Mouse (Mus musculus): ENCODE measurements around the gene Nfkbil1.

The Nfkbil1 gene

DNA sequence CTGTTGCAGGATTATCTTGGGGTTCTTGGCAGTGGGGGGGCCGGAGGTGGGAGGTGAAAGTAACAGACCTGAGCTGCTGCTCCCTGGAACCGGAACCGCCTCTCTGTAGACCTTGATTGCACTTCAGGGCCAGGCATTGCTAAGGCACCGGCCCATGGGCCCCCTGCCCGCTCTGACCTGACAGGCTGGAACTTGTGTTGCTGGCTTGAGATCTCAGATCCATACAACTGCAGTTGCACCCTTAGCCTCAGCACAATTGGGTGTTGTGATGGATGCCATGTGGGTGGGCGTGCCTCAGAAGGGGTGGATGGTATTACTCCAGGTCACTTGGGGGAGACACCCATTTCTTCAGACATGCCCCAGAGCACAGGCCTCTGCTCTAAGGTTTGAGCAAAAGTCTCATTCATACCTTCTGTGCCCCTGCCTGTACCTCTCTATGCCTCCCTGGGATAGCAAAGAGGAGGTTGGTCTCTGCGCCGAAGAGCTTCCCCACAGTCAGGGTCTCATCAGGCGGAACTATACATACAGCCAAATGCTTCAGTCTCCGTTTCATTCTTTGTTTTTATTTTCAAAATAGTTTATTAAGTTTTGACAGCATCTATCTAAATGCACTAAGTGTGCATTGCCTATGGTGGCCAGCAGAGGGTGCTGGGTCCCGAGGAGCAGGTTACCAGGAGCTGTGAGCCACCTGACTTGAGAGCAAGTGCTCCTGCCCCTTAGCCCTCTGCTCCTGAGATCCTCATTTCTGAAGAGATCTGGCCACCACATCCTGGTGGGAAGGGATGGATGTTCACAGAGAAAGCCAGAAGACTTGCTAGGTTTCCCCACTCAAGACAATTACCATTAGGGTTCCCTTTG, 18.9 kb upstream of the Nfkbil1 start:
- DNase-seq (ENCODE audit: low spot score): no peak

DNA sequence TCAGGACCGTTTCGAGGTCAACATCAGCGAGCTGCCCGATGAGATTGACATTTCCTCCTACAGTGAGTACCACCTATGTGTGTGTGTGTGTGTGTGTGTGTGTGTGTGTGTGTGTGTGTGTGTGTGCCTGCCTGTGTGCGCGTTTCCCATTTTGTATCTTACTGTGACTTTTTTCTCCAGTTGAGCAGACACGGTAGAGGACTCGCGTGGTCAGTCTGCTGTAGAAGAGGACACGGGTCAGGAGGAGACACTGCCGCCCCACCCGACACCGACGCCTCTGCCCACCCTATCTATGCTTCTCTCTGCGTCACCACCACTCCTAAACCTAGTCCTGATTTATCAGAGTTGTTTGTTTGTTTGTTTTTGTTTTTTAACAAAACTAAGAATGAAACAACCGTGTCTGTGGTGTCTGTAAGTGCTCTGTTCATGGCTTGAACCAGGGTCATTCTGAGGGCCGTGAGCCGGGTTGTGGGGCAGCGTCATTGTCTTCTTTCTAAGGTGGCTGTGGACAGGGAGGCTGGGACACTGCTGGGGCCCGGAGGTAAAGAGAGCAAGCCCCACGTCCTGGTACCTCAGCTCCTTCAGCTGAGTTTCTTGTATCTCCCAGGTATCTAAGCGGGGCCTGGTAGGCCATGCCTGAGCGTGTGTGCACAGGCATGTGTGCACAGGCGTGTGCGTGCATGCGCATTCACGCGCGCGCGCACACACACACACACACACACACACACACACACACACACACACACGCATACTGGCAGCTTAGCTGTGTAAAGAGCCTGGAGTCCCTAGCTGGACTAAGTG, 17.9 kb upstream of the Nfkbil1 start:
- DNase-seq (ENCODE audit: low spot score): no peak

DNA sequence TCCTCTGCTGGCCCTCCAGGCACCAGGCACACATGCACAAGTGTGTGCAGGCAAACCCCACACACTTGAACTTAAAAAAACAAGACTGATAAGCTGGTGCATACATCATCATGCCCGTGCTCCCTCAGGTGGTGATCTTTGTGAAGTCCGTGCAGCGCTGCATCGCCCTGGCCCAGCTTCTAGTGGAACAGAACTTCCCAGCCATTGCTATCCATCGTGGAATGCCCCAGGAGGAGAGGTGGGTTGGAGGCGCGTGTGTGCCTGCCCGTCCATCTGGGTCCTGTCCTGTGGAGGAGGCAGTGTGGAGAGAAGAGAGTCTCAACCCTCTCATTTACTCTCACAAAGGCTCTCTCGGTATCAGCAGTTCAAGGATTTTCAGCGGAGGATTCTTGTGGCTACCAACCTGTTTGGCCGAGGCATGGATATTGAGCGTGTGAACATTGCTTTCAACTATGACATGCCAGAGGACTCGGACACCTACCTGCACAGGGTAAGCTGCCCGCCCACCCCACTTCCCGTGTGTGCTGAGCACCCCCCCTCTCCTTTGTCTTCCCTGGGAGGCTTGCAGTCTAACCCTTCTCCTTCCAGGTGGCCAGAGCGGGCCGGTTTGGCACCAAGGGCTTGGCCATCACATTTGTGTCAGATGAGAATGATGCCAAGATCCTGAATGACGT, 17.2 kb upstream of the Nfkbil1 start:
- no peak for DNase-seq (ENCODE audit: low spot score)

DNA sequence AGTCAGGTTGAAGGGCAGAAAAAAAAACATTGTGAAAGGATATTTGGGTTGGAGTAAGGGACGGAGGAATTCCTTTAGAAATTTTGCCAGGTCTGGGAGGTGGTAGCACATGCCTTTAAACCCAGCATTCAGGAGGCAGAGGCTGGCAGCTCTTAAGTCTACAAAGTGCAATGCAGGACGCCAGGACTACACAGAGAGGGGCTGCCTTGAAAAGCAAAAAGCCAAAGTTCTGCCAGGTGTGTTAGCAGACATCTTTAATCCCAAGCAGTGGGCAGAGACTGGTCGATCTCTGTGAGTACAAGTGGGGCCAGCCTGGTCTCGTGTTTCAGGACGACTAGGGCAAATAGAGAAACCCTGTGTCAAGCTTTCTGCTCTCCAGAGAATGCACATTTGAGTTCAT, 16.4 kb upstream of the Nfkbil1 start:
- DNase-seq (ENCODE audit: low spot score): no peak

DNA sequence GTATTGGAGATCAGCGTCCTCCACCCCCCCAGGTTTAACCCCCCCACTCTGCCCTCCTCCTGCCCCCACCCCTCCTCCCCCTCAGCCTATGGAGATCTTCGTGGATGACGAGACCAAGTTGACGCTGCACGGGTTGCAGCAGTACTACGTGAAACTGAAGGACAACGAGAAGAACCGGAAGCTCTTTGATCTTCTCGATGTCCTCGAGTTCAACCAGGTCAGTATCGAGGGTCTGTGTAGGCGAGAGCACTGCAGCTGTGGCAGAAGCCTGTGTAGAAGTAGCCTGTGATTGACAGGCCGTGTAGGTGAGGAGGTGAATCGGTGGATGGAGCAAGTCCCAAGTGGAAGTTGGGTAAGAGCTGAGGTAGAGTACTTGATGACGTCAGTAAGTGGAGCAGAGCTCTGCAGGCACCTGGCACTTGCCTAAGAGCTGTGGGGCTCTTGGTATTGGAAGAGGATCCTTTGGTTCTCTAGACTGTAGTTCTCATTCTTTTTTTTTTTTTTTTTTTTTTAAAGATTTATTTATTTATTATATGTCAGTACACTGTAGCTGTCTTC, 15.6 kb upstream of the Nfkbil1 start:
- DNase-seq (ENCODE audit: low spot score): no peak

DNA sequence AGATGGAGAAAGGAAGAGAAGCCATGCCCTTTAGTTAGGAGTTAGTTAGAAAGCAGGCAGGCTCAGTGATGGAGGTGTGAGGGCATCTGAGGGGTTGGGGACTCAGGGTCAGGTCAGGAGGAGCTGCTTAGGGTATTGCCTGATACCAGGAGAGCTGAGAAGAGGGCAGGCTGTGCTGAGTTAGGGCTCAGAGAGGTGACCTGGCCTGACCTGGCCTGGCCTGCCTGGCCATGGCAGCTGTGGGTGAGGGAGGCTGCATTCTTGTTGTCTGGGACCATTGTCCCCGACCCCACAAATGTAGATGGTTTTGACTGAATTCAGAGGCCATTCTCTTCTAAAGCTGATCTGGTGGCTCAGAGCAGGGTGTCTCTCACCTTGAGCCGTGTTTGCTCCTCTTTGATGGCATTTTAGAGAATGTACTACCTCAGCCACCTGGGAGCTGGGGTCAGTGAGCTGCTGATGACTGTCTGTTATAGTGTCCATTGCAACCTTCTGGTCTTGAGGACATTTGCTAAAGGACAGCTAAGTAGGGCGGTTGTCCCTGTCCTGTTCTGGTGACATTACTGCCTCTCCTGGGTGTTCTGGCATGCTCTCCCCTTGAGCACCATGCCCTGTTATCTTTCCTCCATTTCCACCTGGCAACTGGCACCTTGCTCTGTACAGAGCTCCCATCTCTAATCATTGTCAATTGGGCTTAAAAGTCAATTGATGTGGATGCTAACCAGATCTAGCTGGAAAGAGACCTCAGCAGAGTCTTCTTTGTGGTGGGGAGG, 14.9 kb upstream of the Nfkbil1 start:
- no peak for DNase-seq (ENCODE audit: low spot score)

DNA sequence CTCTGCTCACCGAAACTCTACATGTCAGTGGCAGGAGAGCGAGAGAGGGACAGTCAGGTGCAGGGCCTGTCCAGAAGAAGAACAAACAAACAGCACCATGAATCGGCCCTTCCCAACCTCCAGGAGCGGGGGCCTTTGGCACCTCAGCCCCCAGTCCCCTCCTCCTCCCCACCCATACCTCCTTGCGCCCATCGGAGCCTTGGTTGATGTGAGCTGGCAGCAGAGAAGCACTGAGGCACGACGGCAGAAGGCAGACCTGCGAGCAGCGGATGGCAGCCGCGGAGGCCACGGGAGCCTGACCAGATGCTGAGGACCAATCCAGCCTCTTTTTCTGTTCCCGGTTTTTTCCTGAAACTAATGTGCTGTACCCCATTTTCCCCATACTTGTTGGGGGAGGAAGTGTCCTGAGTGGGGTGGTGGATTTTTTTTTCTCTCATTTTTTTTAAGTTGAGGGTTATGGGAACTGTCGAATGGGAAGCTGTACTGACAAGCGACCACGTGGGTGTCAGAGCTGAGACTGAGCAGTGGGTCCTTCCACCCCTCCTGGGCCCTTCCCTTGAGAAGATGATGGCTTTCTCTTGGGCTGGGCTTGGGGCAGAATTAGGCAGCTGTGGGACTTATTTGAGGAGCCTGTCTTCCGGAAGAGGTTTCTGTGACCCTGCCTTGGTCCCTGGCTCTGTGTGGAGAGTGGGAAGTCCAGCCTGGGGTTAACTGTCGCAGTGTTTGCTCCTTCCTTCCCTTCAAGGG, 14.0 kb upstream of the Nfkbil1 start:
- no peak for DNase-seq (ENCODE audit: low spot score)

DNA sequence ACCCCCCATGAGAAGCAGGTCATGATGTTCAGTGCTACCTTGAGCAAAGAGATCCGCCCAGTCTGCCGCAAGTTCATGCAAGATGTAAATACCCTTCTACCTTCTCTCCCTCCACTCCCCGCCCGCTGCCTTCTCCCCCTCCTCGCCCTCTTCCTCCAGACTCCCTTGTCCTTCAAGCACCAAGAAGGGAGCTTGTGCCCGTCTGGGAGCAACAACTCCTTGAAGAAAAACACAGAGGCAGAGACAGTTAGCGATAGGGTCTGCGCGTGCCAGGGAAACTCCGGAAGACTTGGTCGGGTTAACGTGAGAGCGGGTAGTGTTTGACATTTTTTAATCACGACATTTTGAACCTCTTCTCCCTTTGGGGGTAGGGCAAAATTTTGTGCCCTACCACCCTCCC, 13.4 kb upstream of the Nfkbil1 start:
- DNase-seq (ENCODE audit: low spot score): no peak

DNA sequence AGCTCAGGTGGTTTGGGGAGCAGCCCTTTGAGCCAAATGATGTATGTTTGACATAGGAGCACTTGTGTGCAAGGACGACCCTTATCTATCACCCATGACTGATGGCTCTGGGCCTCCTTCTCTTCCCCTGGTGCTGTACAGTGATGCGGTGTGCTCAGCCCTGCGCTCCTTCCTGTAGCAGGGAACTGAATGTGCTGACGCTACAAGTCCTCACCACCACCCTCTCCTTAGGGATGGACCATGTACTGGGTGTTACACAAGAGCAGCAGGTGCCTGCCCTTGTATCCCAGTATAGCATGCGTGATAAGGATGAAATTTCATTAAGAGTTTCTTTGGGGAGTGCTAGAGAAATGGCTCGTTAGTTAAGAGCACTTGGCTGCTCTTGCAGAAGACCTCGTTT, 11.6 kb upstream of the Nfkbil1 start:
- DNase-seq (ENCODE audit: low spot score): no peak

DNA sequence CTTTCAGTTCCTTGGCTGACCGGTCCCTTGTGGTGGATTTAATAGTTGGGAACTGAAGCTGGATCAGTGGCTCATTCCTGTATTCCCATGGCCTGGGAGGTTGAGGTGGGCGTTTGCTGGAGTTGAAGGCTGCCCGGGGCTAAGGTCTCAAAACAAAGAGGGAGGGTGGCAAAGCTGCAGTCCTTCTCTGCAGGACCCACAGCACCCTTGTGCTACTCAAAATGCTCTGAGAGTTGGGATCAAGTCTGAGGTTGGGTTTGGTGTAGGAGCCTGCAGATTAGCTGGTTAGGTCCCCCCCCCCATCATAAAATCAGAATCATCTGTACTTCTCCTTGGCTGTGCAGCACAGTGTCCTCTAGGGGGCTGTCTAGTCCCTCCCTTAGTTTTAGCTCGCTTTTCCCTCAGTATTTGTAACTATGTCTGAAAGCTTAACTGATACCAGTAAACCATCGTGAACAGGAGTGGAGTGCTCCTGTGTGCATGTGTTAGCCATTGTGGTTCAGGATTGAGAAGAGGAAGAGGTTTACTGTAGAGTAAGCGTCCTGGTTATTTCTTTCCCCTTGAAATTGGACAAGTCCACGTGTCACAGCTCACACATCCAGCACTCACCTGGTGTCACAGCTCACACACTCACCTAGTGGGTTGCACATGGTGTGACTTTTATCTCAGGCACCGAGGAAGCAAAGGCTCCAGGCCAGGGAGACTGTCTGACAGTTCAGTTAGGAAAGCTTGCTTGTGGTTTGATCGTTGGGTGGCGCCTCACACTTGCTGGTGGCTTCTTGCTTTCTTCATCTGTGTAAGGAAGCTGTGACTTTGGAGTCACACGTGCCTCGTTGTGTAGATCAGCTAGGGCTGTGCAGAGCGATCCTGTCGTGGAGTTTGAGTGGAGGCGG, 10.4 kb upstream of the Nfkbil1 start:
- no peak for DNase-seq (ENCODE audit: low spot score)

DNA sequence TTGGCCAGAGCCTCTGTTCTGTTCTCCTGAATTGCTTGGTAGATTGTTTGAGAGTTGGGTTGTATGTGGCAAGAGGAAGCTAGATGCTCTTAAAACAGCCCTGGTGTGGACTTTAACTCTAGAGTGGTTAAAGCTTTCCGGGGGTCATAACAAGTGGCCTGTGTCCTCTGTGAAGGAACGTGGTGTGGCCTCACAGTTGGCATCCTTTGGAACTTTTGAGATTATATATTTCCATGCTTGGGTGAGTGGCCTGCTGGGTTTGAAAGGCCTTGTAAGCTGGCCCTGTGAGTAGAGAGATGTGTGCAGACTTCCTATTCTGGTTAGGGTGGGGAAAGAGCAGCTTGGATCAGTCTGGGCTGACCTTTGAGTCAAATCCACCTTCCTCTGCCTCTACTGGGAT, 9.4 kb upstream of the Nfkbil1 start:
- no peak for DNase-seq (ENCODE audit: low spot score)

DNA sequence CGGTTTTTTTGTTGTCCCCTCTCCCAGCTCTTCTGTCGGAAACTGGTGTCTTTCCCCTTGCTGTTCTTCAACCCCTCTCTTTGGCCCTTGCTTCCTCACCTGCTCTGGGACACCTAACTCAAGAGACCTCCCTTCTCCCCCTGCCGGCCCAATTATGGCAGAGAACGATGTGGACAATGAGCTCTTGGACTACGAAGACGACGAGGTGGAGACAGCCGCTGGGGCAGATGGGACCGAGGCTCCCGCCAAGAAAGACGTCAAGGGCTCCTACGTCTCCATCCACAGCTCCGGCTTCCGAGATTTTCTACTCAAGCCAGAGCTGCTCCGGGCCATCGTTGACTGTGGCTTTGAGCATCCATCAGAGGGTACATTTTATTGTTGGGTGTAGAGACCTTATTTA, 7.5 kb upstream of the Nfkbil1 start:
- DNase-seq (ENCODE audit: low spot score): peak; percentile 50

DNA sequence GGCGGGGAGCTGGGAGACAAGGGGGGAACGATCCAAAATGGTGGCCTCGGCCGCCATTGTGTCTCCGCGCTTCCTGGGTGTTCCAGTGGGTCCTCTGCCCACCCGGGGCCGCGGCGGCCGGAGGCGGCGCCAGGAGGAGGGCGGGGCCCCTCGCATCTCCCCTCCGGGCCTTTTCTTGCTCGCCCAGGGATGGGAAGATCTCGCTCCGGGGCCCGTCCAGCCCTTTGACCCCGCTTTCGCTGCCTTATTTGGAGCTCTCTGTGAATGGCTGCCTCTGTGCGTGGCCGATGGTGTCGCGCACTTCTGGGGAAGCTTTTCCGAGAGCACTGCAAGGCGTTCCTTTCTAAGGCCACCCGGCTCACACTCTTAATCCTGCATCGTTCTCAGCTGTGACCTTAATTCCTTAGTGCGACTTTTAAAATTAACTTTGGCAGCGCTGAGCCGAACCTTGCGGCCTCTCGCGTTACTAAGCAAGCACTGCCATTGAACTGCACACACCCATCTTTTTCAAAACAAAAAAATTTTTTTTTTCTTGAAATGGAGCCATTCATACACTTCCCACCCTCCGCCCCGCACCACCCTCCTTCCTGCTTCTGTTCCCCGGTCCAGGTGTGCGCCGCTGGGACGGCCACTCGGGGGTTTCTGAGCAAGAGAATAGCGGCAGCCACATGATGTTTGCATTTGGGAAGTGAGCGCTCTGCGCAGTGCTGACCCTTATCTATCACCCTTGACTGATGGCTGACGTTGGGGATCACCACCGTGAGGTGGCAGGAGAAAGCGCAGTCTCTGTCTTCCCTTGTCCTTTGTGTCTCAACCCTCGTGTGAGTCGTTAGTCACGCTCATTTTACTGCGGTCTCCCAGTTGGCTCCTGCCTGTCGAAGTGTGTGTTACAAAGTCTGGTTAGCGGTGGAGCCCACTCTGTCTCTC, 6.7 kb upstream of the Nfkbil1 start:
- DNase-seq (ENCODE audit: low spot score): peak; percentile 77

DNA sequence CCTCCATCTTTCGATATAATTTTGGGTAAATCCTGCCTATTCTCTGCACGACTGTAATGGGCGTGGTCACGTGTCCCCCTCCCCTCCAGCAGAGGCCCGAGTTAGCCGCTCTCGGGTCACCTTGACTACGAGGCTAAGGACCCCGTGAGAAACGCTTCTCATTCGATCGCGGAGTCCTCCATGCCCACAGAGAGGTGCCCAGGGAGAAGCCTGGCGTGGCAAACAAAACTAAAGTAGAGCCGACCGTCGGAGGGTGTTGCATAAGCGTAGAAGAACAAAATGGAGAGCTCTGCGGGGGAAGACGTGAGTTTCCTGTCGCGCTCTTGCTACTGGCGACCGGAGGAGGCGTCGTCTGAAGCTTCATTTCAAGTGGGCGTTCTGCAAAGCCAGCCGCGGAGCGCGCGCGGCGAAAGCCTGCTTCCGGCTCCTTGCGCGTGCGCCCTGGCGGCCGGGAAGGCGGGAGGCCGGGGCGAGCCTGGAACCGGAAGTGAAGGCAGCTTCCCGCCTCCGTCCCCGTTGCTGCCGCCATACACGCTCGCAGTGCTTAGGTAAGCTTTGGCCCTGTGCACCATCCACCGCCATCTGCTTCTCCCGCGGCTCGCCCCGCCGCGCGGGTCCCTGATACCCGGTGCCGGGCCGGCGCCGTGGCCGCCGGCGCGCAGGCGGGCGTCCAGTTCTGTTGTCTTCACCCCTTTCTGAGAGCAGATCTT, 5.9 kb upstream of the Nfkbil1 start, which contains the start of gene Ddx39b:
Gene Ddx39b, plus strand, starts transcription at position 442 of the 710 bp plus-strand sequence.
- DNase-seq (ENCODE audit: low spot score): peak; percentile 97

DNA sequence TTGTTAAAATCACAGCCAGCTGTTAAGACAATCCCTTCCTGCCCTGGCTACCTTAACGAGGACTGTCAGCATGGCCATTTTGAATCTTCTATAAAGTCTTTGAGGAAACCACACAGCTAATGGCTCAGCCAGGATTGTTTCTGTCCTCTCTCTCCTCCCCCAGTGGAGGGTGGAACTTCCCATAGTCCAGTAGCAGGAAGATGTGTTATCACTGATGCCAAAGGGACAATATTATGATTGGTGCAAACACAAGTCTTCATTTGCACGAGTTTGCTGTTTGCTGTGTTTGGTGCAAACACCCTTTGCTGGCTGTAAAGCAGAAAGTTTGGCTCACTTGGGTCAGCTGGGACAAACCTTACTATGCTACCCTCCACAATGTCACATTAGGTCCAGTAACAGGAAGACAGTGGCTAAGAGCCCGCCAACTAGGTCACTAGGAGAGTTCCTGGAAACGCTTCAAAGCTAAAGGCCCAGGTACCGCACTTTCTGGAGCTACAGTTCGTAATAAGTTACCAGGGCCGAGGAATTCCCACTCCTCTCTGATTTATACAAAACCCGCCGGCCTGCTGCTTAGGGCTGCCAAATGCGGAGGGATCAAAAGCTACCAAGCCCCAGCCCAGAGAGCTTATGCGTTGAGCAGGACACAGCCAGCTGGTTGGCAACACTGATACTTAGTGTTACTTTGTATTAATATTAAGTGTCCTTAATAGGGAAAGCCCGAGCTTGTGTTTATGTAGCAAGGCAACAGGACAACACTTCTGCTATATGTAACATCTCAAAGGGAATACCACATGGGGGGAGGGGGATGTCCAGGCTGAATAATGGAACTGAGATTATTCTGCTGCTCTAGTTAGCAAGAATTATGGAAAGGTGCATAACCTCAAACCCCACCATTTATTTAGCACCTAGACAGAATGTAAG, 5.1 kb upstream of the Nfkbil1 start:
- no peak for DNase-seq (ENCODE audit: low spot score)

DNA sequence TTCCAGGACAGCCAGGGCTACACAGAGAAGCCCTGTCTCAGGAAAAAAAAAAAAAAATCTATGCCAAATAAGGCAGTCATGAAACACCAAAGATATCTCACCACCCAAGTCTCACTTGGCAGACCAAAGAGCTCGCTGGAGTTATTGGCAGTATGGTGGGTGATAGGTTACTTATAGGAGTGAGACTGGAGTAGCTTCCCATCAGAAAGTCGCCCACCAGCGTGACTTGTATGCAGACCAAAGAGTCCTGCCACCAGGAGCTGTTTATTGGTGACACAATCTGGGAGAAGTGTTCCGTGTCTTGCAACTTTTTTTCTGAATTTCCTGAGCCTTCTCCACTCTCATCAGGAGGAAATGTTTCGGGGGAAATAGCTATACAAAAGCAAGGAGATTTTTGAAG, 4.1 kb upstream of the Nfkbil1 start:
- DNase-seq (ENCODE audit: low spot score): no peak

DNA sequence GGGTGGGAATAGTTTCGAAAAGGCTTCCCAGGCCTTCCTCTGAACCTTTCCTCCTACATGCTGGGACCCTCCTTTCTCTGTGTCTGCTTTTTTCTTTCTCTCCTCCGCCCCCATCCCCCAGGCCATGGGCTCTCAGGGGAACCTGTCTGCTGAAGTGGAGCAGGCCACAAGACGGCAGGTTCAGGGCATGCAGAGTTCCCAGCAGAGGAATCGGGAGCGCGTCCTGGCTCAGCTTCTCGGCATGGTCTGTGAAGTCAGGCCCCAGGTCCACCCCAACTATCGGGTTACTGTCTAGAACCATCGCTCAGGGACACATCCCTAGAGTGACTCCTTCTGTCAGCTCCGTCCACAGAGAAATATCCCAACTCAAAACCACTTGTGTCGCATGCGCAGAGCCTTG, 1.9 kb upstream of the Nfkbil1 start:
- no peak for DNase-seq (ENCODE audit: low spot score)
